Mouse (Mus musculus) heart, adult 8-10 months (tissue): ENCODE results near the gene Cwc25. TPM values are rescaled to one million over a fixed set of nuclear protein-coding genes. Genes with fewer than 3 reads are reported as not detected.
"Not testable (repeated sequence)": the region's sequence is repeated elsewhere in the genome, so short reads cannot be mapped to it uniquely, and the experiment has no call there.

Source experiments
- DNase-seq: peaks from one replicate; pipeline ENCODE4 v3.0.0; 2022; ENCODE audit warnings: low spot score
- total RNA-seq, 4 experiments: library from RNA; stranded (reverse); gene quantifications; 2 replicates each; pipeline ENCODE4 v1.2.4; 2022

Cwc25 gene
- total RNA-seq, 4 experiments from 2014 or later, result 6.1 to 7.1 (median 6.3) TPM

GRCm38 (mm10) chr11:97775808-97776496, 9.6 kb upstream of the Cwc25 start, which contains the start of gene 1700001P01Rik:
Gene 1700001P01Rik (minus strand): TSS chr11:97775918.
- DNase-seq, result no peak

DNA sequence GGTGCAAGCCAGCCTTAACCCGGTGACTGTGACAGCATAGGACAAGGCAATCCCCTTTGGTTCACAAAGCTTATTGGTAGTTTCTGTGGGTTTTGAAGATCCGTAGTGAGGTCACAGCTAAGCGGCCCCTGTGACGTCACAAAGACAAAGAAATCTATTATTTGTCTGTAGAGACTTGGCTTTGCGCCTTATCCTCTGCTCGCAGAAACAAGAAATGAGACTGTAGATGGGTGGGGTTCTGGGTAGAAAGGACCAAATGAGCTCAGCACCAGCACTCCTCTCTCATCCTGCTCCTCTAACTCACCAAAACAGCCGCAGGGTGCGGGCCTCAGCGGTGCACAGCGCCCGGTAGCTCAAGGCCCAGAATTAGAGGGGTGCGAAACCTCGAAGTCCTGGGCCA, 8.8 kb upstream of the Cwc25 start:
- DNase-seq, result no peak

DNA sequence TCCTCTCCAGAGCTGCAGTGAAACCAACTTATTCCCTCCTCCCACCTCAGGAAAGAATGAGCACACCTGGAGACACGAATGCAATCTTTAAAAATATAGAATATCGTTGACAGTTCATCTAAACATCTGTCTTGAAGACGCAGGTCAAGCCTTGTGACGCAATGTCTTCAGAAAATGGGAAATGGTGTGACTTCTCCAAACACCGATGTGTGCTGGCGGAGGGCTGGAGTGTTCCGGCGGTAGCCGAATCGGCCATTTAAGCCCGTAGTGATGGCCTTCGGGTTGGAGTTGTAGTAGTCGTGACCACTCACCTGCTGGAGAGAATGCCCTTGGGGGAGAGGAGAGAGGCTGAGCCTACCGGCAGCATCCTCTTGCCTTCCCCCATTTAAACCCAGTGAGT, 5.1 kb upstream of the Cwc25 start:
- DNase-seq, result no peak

- no peak for DNase-seq
These were observed 3.3 kb upstream of the Cwc25 start for GRCm38 (mm10) chr11:97769704-97770103.

GRCm38 (mm10) chr11:97761638-97762037, 4.7 kb downstream of the Cwc25 start:
- no peak for DNase-seq

GRCm38 (mm10) chr11:97758942-97759341, 7.4 kb downstream of the Cwc25 start:
- no peak for DNase-seq

DNA sequence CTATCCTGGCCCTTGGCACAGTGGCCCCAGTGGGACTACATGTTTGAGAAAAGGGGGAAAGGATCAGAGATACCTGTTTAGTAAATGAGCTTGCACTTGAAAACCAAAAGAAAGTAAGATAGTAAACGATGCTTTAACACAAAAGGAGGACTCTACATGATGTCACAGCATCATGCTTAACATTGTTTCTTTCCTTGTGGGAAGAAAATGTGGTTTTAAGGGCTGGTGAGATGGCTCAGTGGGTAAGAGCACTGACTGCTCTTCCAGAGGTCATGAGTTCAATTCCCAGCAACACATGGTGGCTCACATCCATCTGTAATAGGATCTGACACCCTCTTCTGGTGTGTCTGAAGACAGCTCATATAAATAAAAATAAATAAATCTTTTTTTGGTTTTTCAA, 8.2 kb downstream of the Cwc25 start:
- DNase-seq, result no peak

GRCm38 (mm10) chr11:97753277-97753676, 13.1 kb downstream of the Cwc25 start:
- no peak for DNase-seq

DNA sequence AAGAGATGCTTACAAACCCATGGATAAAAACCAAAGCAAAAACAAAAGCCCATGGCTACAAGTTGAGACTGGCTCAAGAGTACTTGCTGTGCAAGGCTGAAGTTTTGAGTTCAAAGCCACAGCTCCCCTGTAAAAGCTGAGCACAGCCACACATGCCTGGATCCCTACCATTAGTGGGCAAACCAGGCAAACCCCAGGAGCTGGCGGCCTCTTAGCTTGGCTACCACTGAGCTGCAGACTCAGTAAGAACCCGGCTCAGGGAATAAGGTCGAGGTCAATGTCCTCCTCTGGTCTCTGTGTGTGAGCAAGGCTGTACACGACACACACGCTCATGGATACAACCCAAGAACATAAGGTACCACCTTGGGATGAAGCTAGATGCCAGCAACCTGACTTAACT, 17.9 kb downstream of the Cwc25 start:
- DNase-seq, result no peak

GRCm38 (mm10) chr11:97747773-97748172, 18.6 kb downstream of the Cwc25 start:
- DNase-seq, result no peak

GRCm38 (mm10) chr11:97745331-97745721, 21.0 kb downstream of the Cwc25 start:
- DNase-seq, result no peak

DNA sequence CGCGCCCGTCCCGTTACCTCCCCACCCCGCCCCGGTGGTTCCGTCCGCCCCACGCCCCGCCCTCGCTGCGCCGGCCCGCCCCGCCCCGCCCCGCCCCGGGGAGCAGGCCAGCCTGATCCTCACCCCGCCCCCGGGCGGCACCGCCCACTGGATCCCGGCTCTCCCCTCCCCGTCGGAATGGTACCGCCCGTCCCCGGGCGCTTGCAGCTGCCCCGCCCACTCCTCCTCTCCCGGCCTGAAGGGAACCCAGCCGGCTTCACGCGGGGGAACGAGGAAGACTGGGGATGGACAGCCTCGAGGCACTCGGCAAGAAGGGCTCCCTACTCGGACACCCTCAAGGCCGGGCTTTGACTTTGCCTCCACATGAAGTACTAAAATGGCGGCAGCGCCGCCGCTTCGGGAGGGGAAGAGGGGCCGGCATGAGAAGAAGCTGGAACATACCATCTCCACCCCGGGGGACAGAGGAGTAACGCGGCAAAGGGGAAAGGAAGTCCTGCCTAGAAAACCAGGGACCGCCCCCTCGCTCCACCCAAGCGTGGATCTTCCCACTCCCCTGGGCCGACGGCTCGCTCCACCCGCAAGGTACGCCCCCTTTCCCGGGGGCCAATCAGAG, 21.5 kb downstream of the Cwc25 start:
- DNase-seq, result peak; percentile 98

DNA sequence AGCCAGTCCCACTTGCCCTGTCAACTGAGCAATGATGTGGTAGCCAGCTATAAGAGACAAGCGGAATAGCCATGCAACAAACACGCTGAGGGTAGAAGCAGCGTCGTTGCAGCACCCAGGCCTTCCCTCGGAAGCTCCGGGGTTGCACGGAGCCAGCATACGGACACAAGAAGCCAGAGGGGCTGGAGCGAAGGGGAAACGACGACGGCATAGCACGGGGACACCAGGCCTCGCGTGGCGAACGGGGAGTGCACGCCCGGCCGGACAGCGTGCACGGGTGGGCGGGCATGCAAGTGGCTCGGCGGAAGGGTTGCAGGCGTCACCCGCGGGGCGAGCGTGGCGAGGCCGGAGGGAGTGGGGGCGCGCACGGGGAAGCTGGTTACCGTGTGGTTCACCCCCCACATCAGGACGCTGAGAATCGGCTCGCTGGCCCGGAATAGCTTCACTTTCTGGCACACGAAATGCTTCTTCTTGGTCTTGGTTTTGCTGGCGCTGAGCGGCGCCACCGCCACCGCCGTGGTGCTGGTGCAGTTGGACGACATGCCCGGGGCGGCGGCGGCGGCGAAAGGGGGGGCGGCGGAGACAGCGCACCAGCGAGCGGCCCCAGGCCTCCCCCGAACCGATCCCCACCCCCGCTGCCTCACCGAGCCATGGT, 22.2 kb downstream of the Cwc25 start, which contains the start of gene Pip4k2b:
TSS of gene Pip4k2b (minus strand) at position 642 of the 655 bp plus-strand sequence.
- no peak for DNase-seq

GRCm38 (mm10) chr11:97743423-97743822, 22.9 kb downstream of the Cwc25 start:
- no peak for DNase-seq

- no peak for DNase-seq
These were observed 23.8 kb downstream of the Cwc25 start for GRCm38 (mm10) chr11:97742591-97742990.

- DNase-seq, result no peak
These were observed 24.2 kb downstream of the Cwc25 start for GRCm38 (mm10) chr11:97742157-97742556.

- DNase-seq, result peak; percentile 28
These were observed 26.2 kb downstream of the Cwc25 start for GRCm38 (mm10) chr11:97740190-97740589.

- no peak for DNase-seq
These were observed 27.2 kb downstream of the Cwc25 start for GRCm38 (mm10) chr11:97739155-97739554.

GRCm38 (mm10) chr11:97738703-97739102, 27.7 kb downstream of the Cwc25 start:
- DNase-seq, result no peak

DNA sequence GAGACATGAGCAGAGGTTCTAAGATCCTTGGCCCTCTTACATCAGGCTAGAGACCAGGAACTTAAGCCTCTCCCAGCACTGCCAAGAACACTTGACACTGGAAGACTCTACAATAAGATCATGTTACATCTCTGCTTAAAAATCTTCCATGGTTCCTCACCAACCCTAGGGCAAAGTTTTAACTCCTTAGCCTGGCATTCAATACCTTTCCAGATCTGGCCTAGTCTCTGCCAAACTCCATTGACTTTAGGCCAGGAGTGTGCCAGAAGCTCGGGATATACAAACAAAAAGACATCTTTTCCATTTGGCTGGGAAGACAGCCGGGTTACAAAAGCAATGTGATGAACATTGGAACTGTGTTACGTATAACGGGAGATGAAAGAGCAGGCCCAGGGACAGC, 28.8 kb downstream of the Cwc25 start:
- no peak for DNase-seq

- no peak for DNase-seq
These were observed 29.7 kb downstream of the Cwc25 start for GRCm38 (mm10) chr11:97736645-97737044.

DNA sequence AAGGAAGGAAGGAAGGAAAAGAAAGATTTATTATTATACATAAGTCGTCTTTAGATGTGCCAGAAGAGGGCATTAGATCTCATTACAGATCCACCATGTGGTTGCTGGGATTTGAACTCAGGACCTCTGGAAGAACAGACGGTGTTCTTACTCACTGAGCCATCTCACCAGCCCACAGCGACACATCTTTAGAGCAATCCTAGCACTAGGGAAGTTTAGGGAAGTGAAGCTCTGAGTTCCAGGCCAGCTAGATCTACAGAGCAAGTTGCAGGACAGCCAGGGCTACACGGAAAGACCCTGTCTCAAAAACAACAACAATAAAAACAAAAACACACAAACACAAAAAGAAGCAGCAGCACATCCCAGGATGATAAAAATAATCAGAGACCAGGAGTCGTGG, 31.5 kb downstream of the Cwc25 start:
- DNase-seq, result not testable (repeated sequence)

DNA sequence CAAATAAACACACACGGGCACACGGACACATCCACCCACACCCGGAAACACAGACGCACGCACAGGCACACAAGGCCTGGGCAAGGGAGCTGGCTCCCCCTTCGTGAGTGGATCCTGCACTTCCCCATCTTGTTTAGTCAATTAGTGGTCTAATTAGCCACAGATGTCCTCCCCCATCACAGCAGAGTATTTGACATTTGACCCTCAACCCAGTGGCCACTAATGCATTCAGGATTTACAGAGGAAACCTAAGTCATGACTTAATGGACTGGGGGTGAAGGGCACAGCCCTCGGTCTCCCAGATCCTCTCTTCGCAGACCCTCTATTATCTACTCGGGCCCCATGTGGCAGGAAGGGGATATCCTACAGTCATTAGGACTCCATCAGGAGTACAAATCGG, 32.7 kb downstream of the Cwc25 start:
- no peak for DNase-seq
